Mouse (Mus musculus) MEL (cell line): Measurements from ENCODE around the gene Dpep3. TPM values are rescaled to one million over a fixed set of nuclear protein-coding genes. Genes with fewer than 3 reads are reported as not detected.

Experiments
- DNase-seq: peaks from one replicate; pipeline ENCODE4 v3.0.0; 2011; ENCODE audit warnings: low read depth, low spot score
- H3K27ac ChIP-seq: 2 replicates; pipeline ENCODE4 v1.5.1; 2012; ENCODE audit warnings: low read depth, mild to moderate bottlenecking, control low read depth, low read length, moderate library complexity; ENCODE audit not compliant: control insufficient read depth
- H3K27me3 ChIP-seq, 2 experiments: fragments of 150-350 bp in 1 of 2; sonication (generic) in 1 of 2; 2 replicates each; pipeline ENCODE4 v1.6.1; 2012; ENCODE audit warnings: low read length in 2 of 2, mild to moderate bottlenecking in 2 of 2, improper control_type of control experiment in 1 of 2, moderate library complexity in 1 of 2; ENCODE audit not compliant: insufficient read depth in 2 of 2, control insufficient read depth in 1 of 2
- H3K36me3 ChIP-seq, 2 experiments: 2 replicates each; pipeline ENCODE4 v1.6.1; 2012 to 2014; ENCODE audit warnings: low read length in 2 of 2, improper control_type of control experiment in 1 of 2, inconsistent platforms in 1 of 2, mild to moderate bottlenecking in 1 of 2; ENCODE audit not compliant: insufficient read depth in 2 of 2, control insufficient read depth in 1 of 2
- H3K4me1 ChIP-seq, 2 experiments: fragments of 150-350 bp in 1 of 2; sonication (generic) in 1 of 2; 2 replicates each; pipeline ENCODE4 v1.6.1; 2012; ENCODE audit warnings: low read length in 2 of 2, improper control_type of control experiment in 1 of 2, mild to moderate bottlenecking in 1 of 2; ENCODE audit not compliant: insufficient read depth in 2 of 2, control insufficient read depth in 1 of 2
- H3K4me3 ChIP-seq, 2 experiments: fragments of 150-350 bp in 1 of 2; sonication (generic) in 1 of 2; 2 replicates each; pipeline ENCODE4 v1.5.1; 2012; ENCODE audit warnings: low read depth in 2 of 2, low read length in 2 of 2, mild to moderate bottlenecking in 2 of 2, moderate library complexity in 2 of 2, control low read depth in 1 of 2, improper control_type of control experiment in 1 of 2; ENCODE audit not compliant: control insufficient read depth in 1 of 2, insufficient read depth in 1 of 2
- H3K79me2 ChIP-seq: 2 replicates; pipeline ENCODE4 v1.6.1; 2012; ENCODE audit warnings: mild to moderate bottlenecking, low read length, moderate library complexity; ENCODE audit not compliant: control insufficient read depth, poor library complexity, insufficient read depth
- H3K9ac ChIP-seq: 2 replicates; pipeline ENCODE4 v1.6.1; 2012; ENCODE audit warnings: low read depth, mild to moderate bottlenecking, control low read depth, low read length, moderate library complexity; ENCODE audit not compliant: control insufficient read depth, poor library complexity, severe bottlenecking
- H3K9me3 ChIP-seq: fragments of 150-350 bp; sonication (generic); replicated peaks from 2 replicates; pipeline ENCODE4 v1.6.1; 2012; ENCODE audit warnings: mild to moderate bottlenecking, low read length, improper control_type of control experiment, moderate library complexity; ENCODE audit not compliant: insufficient read depth
- BHLHE40 ChIP-seq: IDR thresholded peaks from 2 replicates; pipeline ENCODE4 v1.6.1; 2012; ENCODE audit warnings: low read depth, mild to moderate bottlenecking, inconsistent platforms, low read length, improper control_type of control experiment, borderline replicate concordance
- CHD2 ChIP-seq: IDR thresholded peaks from 2 replicates; pipeline ENCODE4 v1.6.1; 2011; ENCODE audit warnings: low read length, improper control_type of control experiment
- CTCF ChIP-seq, 3 experiments: IDR thresholded peaks in 2 of 3; conservative IDR thresholded peaks in 1 of 3; 2 replicates each; pipeline ENCODE4 v1.5.1; 2011 to 2012; ENCODE audit warnings: low read length in 3 of 3, low read depth in 2 of 3, mild to moderate bottlenecking in 2 of 3, improper control_type of control experiment in 1 of 3, inconsistent platforms in 1 of 3, mixed read lengths in 1 of 3, moderate library complexity in 1 of 3; ENCODE audit not compliant: control insufficient read depth in 1 of 3, insufficient read depth in 1 of 3, poor library complexity in 1 of 3, severe bottlenecking in 1 of 3
- ELF1 ChIP-seq: IDR thresholded peaks from 2 replicates; pipeline ENCODE4 v1.6.1; 2014; ENCODE audit warnings: low read depth, mild to moderate bottlenecking, inconsistent platforms, low read length, improper control_type of control experiment, moderate library complexity
- EP300 ChIP-seq, 2 experiments: IDR thresholded peaks; 2 replicates each; pipeline ENCODE4 v1.6.1; 2011; ENCODE audit warnings: improper control_type of control experiment in 2 of 2, low read length in 2 of 2, low read depth in 1 of 2, mild to moderate bottlenecking in 1 of 2
- GABPA ChIP-seq: IDR thresholded peaks from 2 replicates; pipeline ENCODE4 v1.6.1; 2012; ENCODE audit warnings: low read depth, mild to moderate bottlenecking, inconsistent platforms, low read length, improper control_type of control experiment, moderate library complexity
- GATA1 ChIP-seq: IDR thresholded peaks from 2 replicates; pipeline ENCODE4 v1.6.1; 2011; ENCODE audit warnings: low read depth, low read length, improper control_type of control experiment
- HCFC1 ChIP-seq: IDR thresholded peaks from 2 replicates; pipeline ENCODE4 v1.6.1; 2012; ENCODE audit warnings: low read depth, mild to moderate bottlenecking, inconsistent platforms, low read length, improper control_type of control experiment, moderate library complexity
- JUND ChIP-seq: IDR thresholded peaks from 2 replicates; pipeline ENCODE4 v1.6.1; 2011; ENCODE audit warnings: low read depth, mild to moderate bottlenecking, improper control_type of control experiment, low read length
- KAT2A ChIP-seq: conservative IDR thresholded peaks from 2 replicates; pipeline ENCODE4 v1.6.1; 2012; ENCODE audit warnings: low read depth, low read length, improper control_type of control experiment, inconsistent platforms
- MAFK ChIP-seq: IDR thresholded peaks from 2 replicates; pipeline ENCODE4 v1.6.1; 2011; ENCODE audit warnings: low read depth, mild to moderate bottlenecking, low read length, improper control_type of control experiment, borderline replicate concordance
- MAX ChIP-seq: IDR thresholded peaks from 2 replicates; pipeline ENCODE4 v1.6.1; 2011; ENCODE audit warnings: low read length, improper control_type of control experiment
- MEF2A ChIP-seq: IDR thresholded peaks from 2 replicates; pipeline ENCODE4 v1.6.1; 2014; ENCODE audit warnings: low read depth, mild to moderate bottlenecking, inconsistent platforms, low read length, improper control_type of control experiment; ENCODE audit not compliant: poor library complexity, insufficient replicate concordance, severe bottlenecking; ENCODE audit errors: extremely low read depth
- MXI1 ChIP-seq: IDR thresholded peaks from 2 replicates; pipeline ENCODE4 v1.6.1; 2011; ENCODE audit warnings: mild to moderate bottlenecking, low read depth, low read length, improper control_type of control experiment
- MYB ChIP-seq: IDR thresholded peaks from 2 replicates; pipeline ENCODE4 v1.6.1; 2011; ENCODE audit warnings: mild to moderate bottlenecking, low read depth, low read length, improper control_type of control experiment
- MYC ChIP-seq: IDR thresholded peaks from 2 replicates; pipeline ENCODE4 v1.6.1; 2011; ENCODE audit warnings: low read depth, mild to moderate bottlenecking, low read length, improper control_type of control experiment, moderate library complexity
- NELFE ChIP-seq: IDR thresholded peaks from 2 replicates; pipeline ENCODE4 v1.6.1; 2011; ENCODE audit warnings: low read depth, low read length, improper control_type of control experiment
- POLR2AphosphoS2 ChIP-seq: IDR thresholded peaks from 2 replicates; pipeline ENCODE4 v1.6.1; 2011; ENCODE audit warnings: low read length, improper control_type of control experiment
- POLR2AphosphoS5 ChIP-seq: IDR thresholded peaks from 2 replicates; pipeline ENCODE4 v1.6.1; 2012; ENCODE audit warnings: low read depth, borderline replicate concordance, mild to moderate bottlenecking, inconsistent platforms, low read length, moderate library complexity, mixed read lengths
- RAD21 ChIP-seq: IDR thresholded peaks from 2 replicates; pipeline ENCODE4 v1.6.1; 2011; ENCODE audit warnings: mild to moderate bottlenecking, low read depth, low read length, improper control_type of control experiment
- RCOR1 ChIP-seq: IDR thresholded peaks from 2 replicates; pipeline ENCODE4 v1.6.1; 2012; ENCODE audit warnings: low read depth, mild to moderate bottlenecking, inconsistent platforms, low read length, improper control_type of control experiment
- SIN3A ChIP-seq: IDR thresholded peaks from 2 replicates; pipeline ENCODE4 v1.6.1; 2012; ENCODE audit warnings: low read length, improper control_type of control experiment, inconsistent platforms
- SMC3 ChIP-seq: IDR thresholded peaks from 2 replicates; pipeline ENCODE4 v1.6.1; 2011; ENCODE audit warnings: low read depth, low read length, improper control_type of control experiment
- TAL1 ChIP-seq: IDR thresholded peaks from 2 replicates; pipeline ENCODE4 v1.6.1; 2012; ENCODE audit warnings: mild to moderate bottlenecking, inconsistent platforms, low read length, moderate library complexity, mixed read lengths
- TBP ChIP-seq: IDR thresholded peaks from 2 replicates; pipeline ENCODE4 v1.8.0; 2011; ENCODE audit warnings: low read depth, low read length, improper control_type of control experiment
- UBTF ChIP-seq: IDR thresholded peaks from 2 replicates; pipeline ENCODE4 v1.6.1; 2012; ENCODE audit warnings: low read depth, mild to moderate bottlenecking, inconsistent platforms, low read length, improper control_type of control experiment, moderate library complexity, borderline replicate concordance; ENCODE audit not compliant: insufficient read depth
- USF2 ChIP-seq, 2 experiments: IDR thresholded peaks; 2 replicates each; pipeline ENCODE4 v1.6.1; 2011 to 2012; ENCODE audit warnings: improper control_type of control experiment in 2 of 2, low read length in 2 of 2, borderline replicate concordance in 1 of 2, inconsistent platforms in 1 of 2, low read depth in 1 of 2, mild to moderate bottlenecking in 1 of 2; ENCODE audit not compliant: insufficient read depth in 1 of 2
- ZKSCAN1 ChIP-seq: IDR thresholded peaks from 2 replicates; pipeline ENCODE4 v1.6.1; 2012; ENCODE audit warnings: low read depth, mild to moderate bottlenecking, inconsistent platforms, low read length, improper control_type of control experiment, moderate library complexity
- ZMIZ1 ChIP-seq: IDR thresholded peaks from 2 replicates; pipeline ENCODE4 v1.6.1; 2012; ENCODE audit warnings: low read depth, mild to moderate bottlenecking, inconsistent platforms, low read length, improper control_type of control experiment, moderate library complexity
- ZNF384 ChIP-seq: IDR thresholded peaks from 2 replicates; pipeline ENCODE4 v1.6.1; 2012; ENCODE audit warnings: low read depth, mild to moderate bottlenecking, inconsistent platforms, low read length, improper control_type of control experiment
- polyA plus RNA-seq, 2 experiments: library from polyadenylated mRNA; stranded (reverse) in 1 of 2; unstranded in 1 of 2; fragments of >175 nt in 1 of 2; fragments of >200 nt in 1 of 2; gene quantifications; 2 replicates each; pipeline versions ENCODE4 v1.2.1 to v1.2.4; 2012; ENCODE audit warnings: low replicate concordance in 2 of 2, low read depth in 1 of 2; ENCODE audit not compliant: insufficient read length in 2 of 2, insufficient read depth in 1 of 2, missing spikeins in 1 of 2
- total RNA-seq: library from RNA; depleted of rRNA; stranded (reverse); fragments of 300-350 nt; gene quantifications from 2 replicates; pipeline ENCODE4 v1.2.3, GENCODE M21; 2012

Dpep3 gene
- total and polyA plus RNA-seq, 3 experiments: 0.11 TPM; not detected in 2

- H3K9me3 ChIP-seq: no peaks in the 10 kb centered on the region
- no peak overlapping the region for H3K4me3 ChIP-seq
- TF ChIP-seq SMC3: no peak
- TF ChIP-seq TAL1: no peak
- no peak for TF ChIP-seq MXI1
- no peak for TF ChIP-seq HCFC1
- TF ChIP-seq RAD21: no peak
- no peak for TF ChIP-seq USF2 (IDR thresholded peaks at IDR 0.05; ENCODE audit: borderline replicate concordance in 1 of 2, insufficient read depth in 1 of 2, low read depth in 1 of 2, low read length in 2 of 2)
- no peak for TF ChIP-seq ZKSCAN1
- no peak for TF ChIP-seq JUND
- no peak for TF ChIP-seq EP300 (IDR thresholded peaks at IDR 0.05; ENCODE audit: low read depth in 1 of 2, low read length in 2 of 2)
- no peak for TF ChIP-seq UBTF
- TF ChIP-seq CTCF (IDR thresholded peaks at IDR 0.05 in 2 of 3, conservative IDR thresholded peaks at IDR 0.05 in 1 of 3; ENCODE audit: control insufficient read depth in 1 of 3, insufficient read depth in 1 of 3, low read depth in 2 of 3, low read length in 3 of 3, poor library complexity in 1 of 3, severe bottlenecking in 1 of 3): no peak
- TF ChIP-seq GABPA: no peak
- no peak for TF ChIP-seq MYB
- TF ChIP-seq POLR2AphosphoS2: no peak
- no peaks in the 10 kb centered on the region; the same call in none of the 2 replicates for H3K79me2 ChIP-seq
- H3K4me1 ChIP-seq: peaks cover 4 to 14% of the 10 kb centered on the region in 2 experiments; a peak in 3 of 4 replicates
- no peak overlapping the region for H3K27ac ChIP-seq
- H3K36me3 ChIP-seq: peaks cover 0 to 7% of the 10 kb centered on the region in 2 experiments; a peak in 1 of 4 replicates
- no peak overlapping the region for H3K9ac ChIP-seq
- no peak for DNase-seq
- no peaks in the 10 kb centered on the region for H3K27me3 ChIP-seq
These were observed 48.0 kb downstream of the Dpep3 start for GRCm38 (mm10) chr8:105931271-105931670.

DNA sequence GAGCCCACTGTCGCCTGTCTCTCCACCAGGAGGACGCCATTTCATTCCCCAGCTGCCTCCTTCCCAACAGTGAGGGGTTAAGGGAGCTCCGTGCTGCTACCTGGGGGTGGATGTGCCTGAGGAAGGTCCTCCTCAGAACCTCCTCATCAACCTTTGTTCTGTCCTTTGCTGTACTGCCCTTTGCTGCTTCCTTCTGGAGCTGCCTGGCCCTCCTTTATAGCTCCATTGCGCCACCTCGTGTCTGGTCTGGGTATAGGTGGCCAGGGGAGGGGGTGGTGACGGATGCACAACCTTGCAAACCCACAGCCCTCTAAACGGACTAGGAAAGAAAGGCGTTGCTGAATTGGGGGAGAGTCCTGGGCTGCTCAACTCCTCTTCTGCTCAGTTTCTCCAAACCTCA lies 48.6 kb downstream of the Dpep3 start:
- Histone ChIP-seq H3K79me2 (no peaks in the 10 kb centered on the region; the same call in 1 of the 2 replicates), H3K4me1 (peaks cover 3 to 8% of the 10 kb centered on the region in 2 experiments; a peak in 3 of 4 replicates), H3K27me3 (no peaks in the 10 kb centered on the region), H3K9ac (no peak overlapping the region), H3K36me3 (peaks cover 0 to 7% of the 10 kb centered on the region in 2 experiments; a peak in 1 of 4 replicates), H3K9me3 (no peaks in the 10 kb centered on the region), H3K4me3 (no peak overlapping the region), H3K27ac (no peak overlapping the region)
- DNase-seq: peak; percentile 78
- TF ChIP-seq MAFK (no peak), USF2 (IDR thresholded peaks at IDR 0.05; ENCODE audit: borderline replicate concordance in 1 of 2, insufficient read depth in 1 of 2, low read depth in 1 of 2, low read length in 2 of 2) (no peak), ZNF384 (no peak), ELF1 (0 out of 2 replicates have a peak, but pooled peaks have one; percentile 25), TAL1 (no peak), ZMIZ1 (no peak), SMC3 (peak; percentile 96), MAX (no peak), MEF2A (no peak), EP300 (IDR thresholded peaks at IDR 0.05; ENCODE audit: low read depth in 1 of 2, low read length in 2 of 2) (no peak), SIN3A (no peak), RCOR1 (no peak), NELFE (no peak), BHLHE40 (no peak), POLR2AphosphoS5 (no peak), TBP (no peak), GABPA (no peak), CHD2 (no peak), HCFC1 (0 out of 2 replicates have a peak, but pooled peaks have one; percentile 49), MYC (no peak), CTCF (IDR thresholded peaks at IDR 0.05 in 2 of 3, conservative IDR thresholded peaks at IDR 0.05 in 1 of 3; ENCODE audit: control insufficient read depth in 1 of 3, insufficient read depth in 1 of 3, low read depth in 2 of 3, low read length in 3 of 3, poor library complexity in 1 of 3, severe bottlenecking in 1 of 3) (peak; percentile 94 to 96 (median 95)), GATA1 (no peak), UBTF (no peak), KAT2A (no peak), POLR2AphosphoS2 (no peak)
